7 mouse cellular contexts compared by ENCODE assay signal in genomic region chr1:157048201-157048923, GRCm38 (mm10).
DNase-seq lines count a peak whose midpoint lies in the region; ATAC-seq and TF ChIP-seq lines count a peak whose summit lies in the region.

No protein-coding gene starts in this region.

- H3K4me1 ChIP-seq in CH12.LX (ENCODE audit: control insufficient read depth in 1 of 2, insufficient read depth in 2 of 2), result peaks cover 37 to 71% of the 10 kb centered on the region in 2 experiments

- H3K36me3 ChIP-seq in CH12.LX (replicated peaks in 1 of 2; ENCODE audit: control insufficient read depth in 1 of 2, insufficient read depth in 1 of 2, low read length in 1 of 2), result peaks cover 3 to 5% of the 10 kb centered on the region in 2 experiments

- peak overlapping the region; percentile 96 for H3K27ac ChIP-seq in CH12.LX (ENCODE audit: insufficient read depth, low read depth)
- H3K27ac ChIP-seq in left cerebral cortex, adult 2 months, result no peak overlapping the region

- no peaks in the 10 kb centered on the region for H3K9me3 ChIP-seq in CH12.LX (replicated peaks; ENCODE audit: low read length)

- no peaks in the 10 kb centered on the region for H3K79me2 ChIP-seq in CH12.LX (replicated peaks; ENCODE audit: control insufficient read depth, extremely low read depth, insufficient read depth, poor library complexity, severe bottlenecking)

- peak overlapping the region; percentile 98 for H3K9ac ChIP-seq in CH12.LX (ENCODE audit: insufficient read depth, low read depth)

- H3K4me2 ChIP-seq in CH12.LX (ENCODE audit: insufficient read depth, low read depth, poor library complexity, severe bottlenecking), result peak overlapping the region; percentile 73

- H3K4me3 ChIP-seq in CH12.LX (replicated peaks in 1 of 3; ENCODE audit: low read depth in 2 of 3, low read length in 2 of 3, poor library complexity in 1 of 3), result peak overlapping the region; percentile 6 to 50 (median 45)
- H3K4me3 ChIP-seq in left cerebral cortex, adult 2 months, result no peak overlapping the region

- H3K27me3 ChIP-seq in CH12.LX (replicated peaks), result no peaks in the 10 kb centered on the region

- DNase-seq in CH12.LX (ENCODE audit: extremely low read depth), result peak; percentile 98
- DNase-seq in R1 (ENCODE audit: low read depth, low spot score), result peak; percentile 46
- DNase-seq in neural tube, embryonic 10.5 days (ENCODE audit: extremely low spot score, low spot score), result peak; percentile 65
- no peak for DNase-seq in left cerebral cortex, adult 2 months (ENCODE audit: extremely low spot score in 1 of 2, low spot score in 2 of 2)
- DNase-seq in left cerebral cortex, postnatal 36 days (ENCODE audit: low spot score in 2 of 2), result no peak

- peak; percentile 65 for TF ChIP-seq RAD21 in CH12.LX (IDR thresholded peaks at IDR 0.05; ENCODE audit: low read depth, low read length)

- TF ChIP-seq EP300 in CH12.LX (IDR thresholded peaks at IDR 0.05; ENCODE audit: low read length), result peak; percentile 91

- dilution Hi-C loops in CH12.LX (cut with MboI; ENCODE audit: extremely low pct_ligation_motif_present, extremely low pct_unique_long_range_greater_than_20kb, low sequenced_read_pairs), result no loop called here

- in situ Hi-C loops in CH12.LX (cut with MboI; ENCODE audit: low pct_ligation_motif_present, low pct_unique_long_range_greater_than_20kb, low sequenced_read_pairs), result loop anchor here (5.0 kb wide), 2 partner anchors 51 to 116 kb away; no protein-coding TSS in a partner anchor

- peak; percentile 82 to 83 for ATAC-seq in hematopoietic stem cell, adult 5-6 weeks (replicated peaks in 1 of 2; ENCODE audit: insufficient read depth in 1 of 2, low FRiP score in 2 of 2, low TSS enrichment in 1 of 2, low read depth in 1 of 2, poor library complexity in 2 of 2, severe bottlenecking in 2 of 2)
- no peak for ATAC-seq in frontal cortex, adult (ENCODE audit: low TSS enrichment)

- peak; percentile 52 for TF ChIP-seq POLR2A in CH12.LX (IDR thresholded peaks at IDR 0.05; ENCODE audit: low read depth, low read length)

- intact Hi-C loops in left cerebral cortex, adult 2 months (cut with DNase I), result no loop called here
- intact Hi-C loops in left cerebral cortex, postnatal 36 days (cut with DNase I), result no loop called here

- peak in 1 of 2 experiments; percentile 69; a peak in 2 of 4 replicates for TF ChIP-seq CTCF in CH12.LX (conservative IDR thresholded peaks at IDR 0.05 in 1 of 2, IDR thresholded peaks at IDR 0.05 in 1 of 2; ENCODE audit: low read depth in 2 of 2, low read length in 2 of 2)
- TF ChIP-seq CTCF in left cerebral cortex, adult 2 months (IDR thresholded peaks at IDR 0.05), result no peak

TF ChIP-seq in CH12.LX, 34 proteins besides CTCF, POLR2A, EP300 and RAD21:
- TF ChIP-seq POLR2AphosphoS2 (IDR thresholded peaks at IDR 0.05; ENCODE audit: low read depth, low read length), result no peak
- TF ChIP-seq CHD2 (IDR thresholded peaks at IDR 0.05; ENCODE audit: low read length), result peak; percentile 82
- no peak for TF ChIP-seq USF1 (IDR thresholded peaks at IDR 0.05; ENCODE audit: low read depth, low read length)
- peak; percentile 86 for TF ChIP-seq BHLHE40 (IDR thresholded peaks at IDR 0.05; ENCODE audit: low read depth, low read length)
- TF ChIP-seq TBP (conservative IDR thresholded peaks at IDR 0.05; ENCODE audit: low read depth, low read length), result peak; percentile 52; the same call in 1 of the 2 replicates
- peak; percentile 83 for TF ChIP-seq MAX (IDR thresholded peaks at IDR 0.05; ENCODE audit: low read length)
- TF ChIP-seq IRF4 (IDR thresholded peaks at IDR 0.05; ENCODE audit: low read depth, low read length), result peak; percentile 85
- TF ChIP-seq MEF2A (IDR thresholded peaks at IDR 0.05; ENCODE audit: borderline replicate concordance, low read depth, low read length), result peak; percentile 97
- TF ChIP-seq JUND (conservative IDR thresholded peaks at IDR 0.05; ENCODE audit: low read depth, low read length), result peak; percentile 7; the same call in 1 of the 2 replicates
- peak; percentile 82 for TF ChIP-seq ZNF384 (IDR thresholded peaks at IDR 0.05; ENCODE audit: low read depth, low read length)
- TF ChIP-seq CHD1 (IDR thresholded peaks at IDR 0.05; ENCODE audit: low read depth, low read length), result peak; percentile 66; the same call in 1 of the 2 replicates
- no peak for TF ChIP-seq UBTF (IDR thresholded peaks at IDR 0.05; ENCODE audit: low read depth, low read length)
- no peak for TF ChIP-seq USF2 (conservative IDR thresholded peaks at IDR 0.05; ENCODE audit: low read depth, low read length)
- peak; percentile 31; the same call in 1 of the 2 replicates for TF ChIP-seq NRF1 (IDR thresholded peaks at IDR 0.05; ENCODE audit: low read depth, low read length)
- no peak for TF ChIP-seq RCOR1 (conservative IDR thresholded peaks at IDR 0.05; ENCODE audit: low read depth, low read length)
- no peak; the same call in 1 of the 2 replicates for TF ChIP-seq ZC3H11A (IDR thresholded peaks at IDR 0.05; ENCODE audit: low read depth, low read length)
- no peak; the same call in 1 of the 2 replicates for TF ChIP-seq HCFC1 (IDR thresholded peaks at IDR 0.05; ENCODE audit: low read depth, low read length)
- peak; percentile 91; the same call in 1 of the 2 replicates for TF ChIP-seq MAZ (IDR thresholded peaks at IDR 0.05; ENCODE audit: low read depth, low read length)
- TF ChIP-seq SIN3A (IDR thresholded peaks at IDR 0.05; ENCODE audit: low read length), result peak; percentile 80; the same call in 1 of the 2 replicates
- TF ChIP-seq ETS1 (conservative IDR thresholded peaks at IDR 0.05; ENCODE audit: low read depth, low read length), result peak; percentile 82
- TF ChIP-seq MYC (IDR thresholded peaks at IDR 0.05; ENCODE audit: low read depth, low read length), result peak; percentile 93
- TF ChIP-seq GABPA (IDR thresholded peaks at IDR 0.05; ENCODE audit: insufficient replicate concordance, low read depth, low read length), result no peak
- TF ChIP-seq NELFE (IDR thresholded peaks at IDR 0.05; ENCODE audit: low read depth, low read length), result peak; percentile 24
- no peak for TF ChIP-seq ZKSCAN1 (IDR thresholded peaks at IDR 0.05; ENCODE audit: borderline replicate concordance, low read depth, low read length)
- peak; percentile 81; the same call in 1 of the 2 replicates for TF ChIP-seq MXI1 (IDR thresholded peaks at IDR 0.05; ENCODE audit: low read depth, low read length)
- TF ChIP-seq ELF1 (IDR thresholded peaks at IDR 0.05; ENCODE audit: low read depth, low read length), result peak; percentile 13; the same call in 1 of the 2 replicates
- TF ChIP-seq KAT2A (IDR thresholded peaks at IDR 0.05; ENCODE audit: insufficient replicate concordance, low read length), result no peak
- TF ChIP-seq JUN (IDR thresholded peaks at IDR 0.05; ENCODE audit: insufficient read depth, low read depth, low read length), result peak; percentile 18; the same call in 1 of the 2 replicates
- TF ChIP-seq MAFK (IDR thresholded peaks at IDR 0.05; ENCODE audit: insufficient replicate concordance, low read length), result peak; percentile 54; the same call in 1 of the 2 replicates
- TF ChIP-seq PAX5 (IDR thresholded peaks at IDR 0.05; ENCODE audit: low read length), result no peak
- TF ChIP-seq ZMIZ1 (IDR thresholded peaks at IDR 0.05; ENCODE audit: low read depth, low read length), result no peak
- TF ChIP-seq E2F4 (IDR thresholded peaks at IDR 0.05; ENCODE audit: insufficient replicate concordance, low read depth, low read length), result no peak
- TF ChIP-seq SMC3 (IDR thresholded peaks at IDR 0.05; ENCODE audit: low read depth, low read length), result peak; percentile 69
- peak; percentile 99 for TF ChIP-seq TCF12 (IDR thresholded peaks at IDR 0.05; ENCODE audit: low read depth, low read length)

Comparison
In these comparisons a context has a peak if more than half of its experiments do, and no peak if none do; other contexts are left out.
1. DNase-seq: peak in CH12.LX (single experiment), R1 (single experiment) and neural tube, embryonic 10.5 days (single experiment); none in left cerebral cortex, adult 2 months (0 of 2) and left cerebral cortex, postnatal 36 days (0 of 2).